Mouse (Mus musculus) adrenal gland, postnatal 14 days (tissue): ENCODE results near the gene Aff2. TPM values are rescaled to one million over a fixed set of nuclear protein-coding genes. Genes with fewer than 3 reads are reported as not detected.

Experiments used
- DNase-seq: peaks from one replicate; pipeline ENCODE4 v3.0.0; 2021; ENCODE audit warnings: mixed read lengths
- total RNA-seq: library from RNA; stranded (reverse); gene quantifications from 2 replicates; pipeline ENCODE4 v1.2.3, GENCODE M21; 2021

Aff2 gene
- total RNA-seq, 1 experiment from 2014 or later, result 3.8 TPM

DNA sequence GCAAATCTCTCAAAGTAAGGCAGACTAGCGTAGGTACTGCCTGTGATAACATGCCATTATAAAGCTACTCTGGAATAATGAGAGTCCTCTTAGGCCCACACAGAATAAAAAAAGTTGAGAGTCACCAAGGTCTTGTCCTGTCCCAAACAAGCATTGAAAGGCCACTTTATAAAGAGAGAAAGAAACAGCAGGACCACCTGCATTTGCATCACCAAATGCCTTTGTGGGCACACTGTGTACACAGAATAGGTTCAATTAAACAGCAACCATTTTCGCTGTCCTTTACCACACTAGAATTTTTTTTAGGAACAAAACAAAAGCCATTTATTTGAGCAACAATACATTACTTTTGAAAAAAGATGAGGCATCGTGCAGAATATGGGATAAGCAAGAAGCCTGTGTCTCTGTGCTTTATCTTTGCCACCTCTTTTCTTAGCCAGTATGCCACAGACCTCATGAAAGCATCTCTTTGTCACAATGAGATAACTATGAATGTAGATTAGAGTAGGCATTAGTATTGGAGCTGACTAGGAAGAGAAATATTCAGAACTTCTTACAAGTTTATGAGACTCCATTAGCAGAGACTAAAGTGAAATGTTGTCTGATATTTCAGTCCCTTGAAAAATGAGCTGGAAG is 385.0 kb downstream of the Aff2 start:
- no peak for DNase-seq

DNA sequence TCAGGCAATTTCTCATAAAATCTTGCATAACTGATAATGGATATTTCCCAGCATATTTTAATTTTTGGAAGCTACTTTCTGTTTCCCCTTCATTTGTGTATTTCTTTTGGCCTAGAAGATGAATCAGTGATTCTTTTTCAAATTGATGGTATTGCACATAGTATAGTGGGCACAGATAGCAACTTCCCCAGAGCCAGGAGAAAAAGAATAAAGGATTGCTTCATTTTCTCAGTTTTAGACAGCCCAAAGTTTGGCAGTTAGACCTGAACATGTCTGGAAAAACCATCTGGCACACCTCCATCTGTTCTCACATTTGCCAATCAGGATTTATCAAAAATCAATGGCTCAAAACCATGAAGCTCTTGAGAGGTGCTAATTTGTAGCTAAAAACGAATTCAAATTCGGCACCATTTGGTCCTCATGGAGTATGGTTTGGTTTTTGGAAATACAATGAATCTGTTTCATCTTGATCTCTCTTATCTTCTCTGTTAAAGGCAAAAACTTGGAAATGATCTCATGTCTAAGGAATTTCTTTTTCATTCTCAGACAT is 441.9 kb downstream of the Aff2 start:
- DNase-seq, result no peak

DNA sequence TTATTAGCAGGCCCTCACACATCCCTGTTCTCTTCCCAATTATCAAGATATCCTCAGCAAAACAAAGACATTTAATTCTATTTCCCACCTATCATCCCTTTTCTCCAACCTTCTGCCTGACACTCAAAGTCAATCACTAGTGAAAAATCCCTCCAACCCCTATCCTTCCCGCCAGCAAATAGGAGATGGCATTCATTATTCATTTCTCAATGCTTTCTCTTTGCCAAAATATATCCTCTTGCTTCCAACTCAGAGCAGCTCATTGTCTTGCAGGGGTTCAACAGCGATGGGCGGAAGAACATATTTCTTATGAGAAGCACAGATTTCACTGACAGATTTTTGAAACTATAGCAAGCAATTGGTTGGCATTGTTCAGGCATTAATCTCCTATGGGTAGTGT is 442.4 kb downstream of the Aff2 start:
- no peak for DNase-seq

DNA sequence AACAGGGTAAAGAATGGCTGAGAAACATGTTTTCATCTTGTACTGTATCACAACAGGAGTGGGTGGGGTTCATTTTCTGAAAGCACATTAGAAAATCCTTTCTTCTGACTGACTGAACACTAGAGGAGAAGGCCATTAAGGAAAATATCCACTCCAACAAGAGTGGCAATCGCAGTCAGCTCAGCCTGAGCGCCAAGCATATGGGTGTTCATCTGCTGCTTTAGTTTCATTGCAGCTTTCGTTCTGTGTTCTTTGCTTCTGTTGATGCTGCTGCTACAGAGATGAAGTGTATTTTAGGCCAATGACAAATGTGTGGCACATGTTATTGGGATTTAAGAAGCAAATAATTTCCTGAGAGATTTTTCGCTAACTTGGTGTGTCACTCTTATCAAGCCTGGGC is 451.7 kb downstream of the Aff2 start:
- no peak for DNase-seq

DNA sequence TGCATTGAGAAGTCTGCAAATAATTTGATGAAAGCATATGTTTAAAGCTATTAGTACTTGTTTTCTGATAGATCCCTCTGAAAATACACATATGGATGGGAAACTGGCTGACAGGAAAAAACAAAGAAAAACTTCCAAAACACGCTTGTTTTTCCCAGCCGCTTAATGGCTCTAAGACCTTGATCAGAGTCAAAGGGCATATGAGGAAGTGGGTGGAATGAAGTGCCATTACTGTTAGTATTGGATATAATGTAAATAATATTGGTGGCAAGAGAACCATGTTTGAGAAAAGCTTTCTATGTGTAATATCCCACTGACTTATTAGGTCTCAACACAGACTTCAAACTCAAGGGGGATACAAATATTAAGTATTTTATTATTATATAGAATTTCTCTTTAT is 455.0 kb downstream of the Aff2 start:
- no peak for DNase-seq

DNA sequence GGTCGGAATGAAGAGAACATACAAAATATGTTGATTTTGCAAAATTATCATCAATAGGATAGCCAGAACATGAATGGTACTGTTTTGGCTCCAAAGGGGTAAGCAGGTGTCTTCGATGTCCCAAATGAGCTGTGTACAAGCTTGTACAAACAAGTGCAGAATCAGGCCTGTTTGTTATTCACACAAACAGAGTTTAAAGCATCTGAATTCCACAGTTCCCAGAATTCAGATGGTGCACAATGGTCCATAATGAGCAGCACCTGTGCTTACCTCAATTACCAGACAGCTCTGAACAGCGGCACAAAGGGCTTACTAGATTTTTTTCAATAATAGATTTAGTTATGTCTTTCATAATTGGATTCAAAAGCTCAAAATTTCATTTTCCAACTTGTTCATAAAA is 457.6 kb downstream of the Aff2 start:
- DNase-seq, result no peak

DNA sequence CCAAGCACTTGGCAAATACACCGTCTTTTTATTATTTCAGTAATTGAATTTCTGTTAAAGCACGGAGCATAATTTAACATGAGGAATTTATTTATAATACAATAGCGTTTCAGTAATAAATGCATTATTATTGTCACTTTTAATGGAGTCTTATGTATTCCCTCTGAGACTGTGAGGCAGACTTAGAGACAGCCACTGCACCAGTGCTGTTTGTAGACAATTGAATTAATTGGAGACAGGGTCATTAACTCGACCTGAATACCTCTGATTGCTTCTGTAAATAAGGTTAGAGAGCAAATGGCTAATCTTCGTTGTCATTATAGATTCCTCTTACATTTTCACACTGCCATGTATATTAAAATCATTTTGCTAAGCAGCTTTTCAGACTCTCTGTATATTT is 458.1 kb downstream of the Aff2 start:
- DNase-seq, result no peak

DNA sequence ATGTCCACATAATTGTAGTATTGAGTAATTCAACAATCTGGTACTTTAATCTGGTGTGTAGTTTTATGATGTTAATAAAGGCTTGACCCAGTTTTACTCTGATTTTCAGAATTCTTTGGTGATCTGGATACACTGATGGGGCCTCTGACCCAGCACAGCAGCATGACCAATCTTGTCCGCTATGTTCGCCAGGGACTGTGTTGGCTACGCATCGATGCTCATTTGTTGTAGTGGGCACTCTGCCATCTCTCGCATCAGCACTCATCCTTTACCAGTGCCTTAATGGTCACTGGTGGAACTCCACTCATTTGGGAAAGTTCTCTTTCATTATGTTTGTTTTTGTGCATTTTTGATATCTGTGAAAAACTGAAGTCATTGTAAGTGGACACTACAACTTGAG is 507.5 kb downstream of the Aff2 start:
- no peak for DNase-seq

DNA sequence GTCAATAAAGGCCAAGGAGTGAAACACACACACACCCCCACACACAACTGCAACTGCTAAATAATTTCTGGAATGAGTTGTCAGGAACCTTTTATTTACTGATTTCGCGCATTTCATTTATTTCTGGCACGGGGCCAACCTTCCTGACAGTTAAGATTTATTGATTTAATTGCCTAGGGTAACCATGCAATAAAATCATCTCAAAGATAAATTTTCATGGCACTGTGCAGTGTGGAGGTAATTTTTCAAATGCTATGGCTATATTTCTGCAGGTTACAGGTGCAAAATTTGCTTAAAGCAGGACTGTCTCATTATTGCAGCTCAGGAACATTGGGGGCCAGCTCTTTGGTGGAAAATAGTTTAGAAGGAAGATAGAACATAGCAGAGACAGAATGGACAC is 531.6 kb downstream of the Aff2 start:
- no peak for DNase-seq
